ENCODE assay signal across 7 mouse cellular contexts in genomic region chr15:31453098-31453916, GRCm38 (mm10). TPM values are rescaled to one million over a fixed set of nuclear protein-coding genes. Genes with fewer than 3 reads are reported as not detected.
DNase-seq lines count a peak whose midpoint lies in the region; ATAC-seq lines count a peak whose summit lies in the region.

Gene Ropn1l (minus strand): TSS chr15:31453737.

- DNase-seq in adrenal gland, adult 18-20 months (ENCODE audit: low spot score in 2 of 2) = peak; percentile 92 to 93
- DNase-seq in embryo, embryonic 11 days = peak; percentile 96
- peak; percentile 90 to 94 for DNase-seq in gastrocnemius, postnatal 36 days
- peak; percentile 88 to 91 for DNase-seq in left cerebral cortex, postnatal 36 days (ENCODE audit: low spot score in 2 of 2)
- peak; percentile 99 for DNase-seq in midbrain, embryonic 11.5 days (ENCODE audit: low spot score, missing footprints)
- DNase-seq in skeletal muscle tissue, adult 2 months (ENCODE audit: low read depth, low spot score) = peak; percentile 93

- ATAC-seq in intestine, embryonic 16.5 days = peak; percentile 95
- peak; percentile 97 for ATAC-seq in midbrain, embryonic 11.5 days (ENCODE audit: low FRiP score)

- intact Hi-C loops in gastrocnemius, postnatal 36 days (cut with DNase I) = loop anchor here (5.0 kb wide), 1 partner anchor 86 kb away; the partner anchor contains the start of gene Ankrd33b
- intact Hi-C loops in left cerebral cortex, postnatal 36 days (cut with DNase I) = no loop called here

- H3K4me2 ChIP-seq in intestine, embryonic 16.5 days (ENCODE audit: low read depth, low read length) = peak within 1 kb of the TSS; percentile 86
- H3K4me2 ChIP-seq in midbrain, embryonic 11.5 days = peak within 1 kb of the TSS; percentile 69

- no peaks in the 10 kb centered on the region for H3K27me3 ChIP-seq in intestine, embryonic 16.5 days (replicated peaks; ENCODE audit: control insufficient read depth, insufficient read depth, low read length)
- H3K27me3 ChIP-seq in midbrain, embryonic 11.5 days (ENCODE audit: control insufficient read depth, insufficient read depth, low read length) = no peaks in the 10 kb centered on the region

- H3K9me3 ChIP-seq in intestine, embryonic 16.5 days (ENCODE audit: control insufficient read depth, low read length) = no peaks in the 10 kb centered on the region
- H3K9me3 ChIP-seq in midbrain, embryonic 11.5 days (ENCODE audit: control insufficient read depth, low read length) = no peaks in the 10 kb centered on the region

- no peaks in the 10 kb centered on the region for H3K36me3 ChIP-seq in intestine, embryonic 16.5 days (ENCODE audit: control insufficient read depth, insufficient read depth, low read length)
- H3K36me3 ChIP-seq in midbrain, embryonic 11.5 days (ENCODE audit: control insufficient read depth, insufficient read depth, low read length) = no peaks in the 10 kb centered on the region; the same call in 1 of the 2 replicates

- peaks cover 5% of the 10 kb centered on the region; the same call in 1 of the 2 replicates for H3K4me1 ChIP-seq in intestine, embryonic 16.5 days (ENCODE audit: control insufficient read depth, insufficient read depth, low read length)
- H3K4me1 ChIP-seq in midbrain, embryonic 11.5 days (ENCODE audit: control insufficient read depth, insufficient read depth, low read length) = peaks cover 3% of the 10 kb centered on the region; the same call in 1 of the 2 replicates

- under 1% methylated on average over 57 of the region's 57 CpGs for WGBS in intestine, embryonic 16.5 days
- WGBS in midbrain, embryonic 11.5 days = under 1% methylated on average over 57 of the region's 57 CpGs

- peak within 1 kb of the TSS; percentile 70 for H3K27ac ChIP-seq in intestine, embryonic 16.5 days (ENCODE audit: low read length)
- H3K27ac ChIP-seq in midbrain, embryonic 11.5 days (ENCODE audit: low read depth, low read length) = peak within 1 kb of the TSS; percentile 44; the same call in 1 of the 2 replicates

- H3K4me3 ChIP-seq in intestine, embryonic 16.5 days (ENCODE audit: low read length) = peak within 1 kb of the TSS; percentile 71
- H3K4me3 ChIP-seq in midbrain, embryonic 11.5 days (ENCODE audit: low read depth, low read length) = peak within 1 kb of the TSS; percentile 59

- H3K9ac ChIP-seq in intestine, embryonic 16.5 days (ENCODE audit: low read depth, low read length) = peak within 1 kb of the TSS; percentile 74
- H3K9ac ChIP-seq in midbrain, embryonic 11.5 days (ENCODE audit: low read length) = peak within 1 kb of the TSS; percentile 70

RNA-seq across cellular contexts. Expression of gene Ropn1l, which starts in this region (rescaled TPM):
- total RNA-seq in adrenal gland, adult 18-20 months (2021) = 1 to 10 TPM; 3.7 to 4.9 TPM
- under 1 TPM in 1 of 2 experiments, not detected in 1; 0.27 TPM for total RNA-seq in gastrocnemius, postnatal 36 days (2021)
- 1.7 and 1.9 TPM in 2 replicates for polyA plus RNA-seq in intestine, embryonic 16.5 days (2015; fragmentation: Nextera tagmentation; extraction: Ambion mirVana)
- under 1 TPM; 0.57 to 0.79 TPM for total RNA-seq in left cerebral cortex, postnatal 36 days (2021)
- 3.2 and 4.0 TPM in 2 replicates for polyA plus RNA-seq in midbrain, embryonic 11.5 days (2014; fragmentation: Nextera tagmentation; extraction: Ambion mirVana)

Comparison
In these comparisons a context has a peak if more than half of its experiments do, and no peak if none do; other contexts are left out.
1. Peak in every context shown above with its lines: DNase-seq, ATAC-seq, H3K4me3 ChIP-seq and H3K27ac ChIP-seq.
2. Peak in DNase-seq in gastrocnemius, postnatal 36 days; RNA of the gene not detected or under 1 TPM.
3. Peak in DNase-seq in left cerebral cortex, postnatal 36 days; RNA of the gene not detected or under 1 TPM.